Mouse (Mus musculus): Measurements from ENCODE around the gene Snx29. TPM values are rescaled to one million over a fixed set of nuclear protein-coding genes. Genes with fewer than 3 reads are reported as not detected.

The Snx29 gene
- total and polyA plus RNA-seq, 2 experiments, result 2.0 to 10.3 TPM

DNA sequence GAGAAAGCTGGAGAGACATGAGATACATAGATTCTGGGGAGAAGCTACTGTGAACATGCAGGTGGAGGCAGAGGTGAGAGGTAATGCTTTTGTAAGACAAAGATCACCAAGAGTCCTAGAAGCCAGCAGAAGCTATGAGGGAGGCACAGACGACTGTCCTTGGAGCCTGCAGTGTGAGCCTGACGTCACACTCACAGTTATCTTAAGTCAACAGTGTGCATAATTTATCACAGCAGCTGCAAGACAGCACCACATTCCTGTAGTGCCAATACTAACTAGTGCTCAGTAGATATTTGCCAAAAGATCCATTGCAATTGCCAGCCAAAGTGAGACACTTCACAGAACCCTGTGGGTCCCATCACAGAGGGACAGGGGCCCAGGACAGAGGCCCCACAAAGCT is 459.4 kb downstream of the Snx29 start:
- DNase-seq (ENCODE audit: extremely low read depth, low read depth, low spot score), result no peak
- TF ChIP-seq POLR2A (IDR thresholded peaks at IDR 0.05; ENCODE audit: extremely low read depth, insufficient read depth, low read length) (no peak), CTCF (IDR thresholded peaks at IDR 0.05; ENCODE audit: low read depth, low read length) (no peak)
- Histone ChIP-seq H3K9ac (ENCODE audit: low read depth, low read length) (no peak overlapping the region), H3K4me3 (ENCODE audit: insufficient read depth, low read depth, low read length) (no peak overlapping the region), H3K79me2 (ENCODE audit: control insufficient read depth, insufficient read depth, low read length) (no peaks in the 10 kb centered on the region), H3K36me3 (ENCODE audit: control insufficient read depth, insufficient read depth, low read length) (no peaks in the 10 kb centered on the region), H3K27ac (replicated peaks; ENCODE audit: insufficient read depth, low read depth, low read length) (no peak overlapping the region), H3K27me3 (ENCODE audit: control insufficient read depth, insufficient read depth, low read length) (no peaks in the 10 kb centered on the region), H3K4me1 (ENCODE audit: control insufficient read depth, insufficient read depth, low read length) (no peaks in the 10 kb centered on the region)
- WGBS, result 21% methylated on average over 2 of the region's 2 CpGs

DNA sequence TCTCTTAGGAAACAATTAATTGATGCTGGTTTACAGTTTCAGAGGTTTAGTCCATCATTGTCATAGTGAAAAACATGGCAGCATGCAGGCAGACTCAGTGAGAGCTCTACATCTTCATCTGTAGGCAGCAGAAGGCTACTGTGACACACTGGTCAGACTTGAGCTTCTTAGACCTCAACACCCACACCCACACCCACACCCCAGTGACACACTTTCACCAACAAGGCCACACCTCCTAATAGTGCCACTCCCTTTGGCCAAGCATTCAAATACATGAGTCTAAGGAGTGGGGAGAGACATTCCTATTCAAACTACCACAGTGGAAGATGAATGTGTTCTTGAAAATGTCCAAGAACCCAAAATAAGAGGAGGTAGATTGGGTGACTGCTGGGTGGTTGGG is 460.6 kb downstream of the Snx29 start:
- Histone ChIP-seq H3K27me3 (ENCODE audit: control insufficient read depth, insufficient read depth, low read length) (no peaks in the 10 kb centered on the region), H3K4me1 (ENCODE audit: control insufficient read depth, insufficient read depth, low read length) (no peaks in the 10 kb centered on the region), H3K79me2 (ENCODE audit: control insufficient read depth, insufficient read depth, low read length) (no peaks in the 10 kb centered on the region), H3K9ac (ENCODE audit: low read depth, low read length) (no peak overlapping the region), H3K36me3 (ENCODE audit: control insufficient read depth, insufficient read depth, low read length) (no peaks in the 10 kb centered on the region), H3K27ac (replicated peaks; ENCODE audit: insufficient read depth, low read depth, low read length) (no peak overlapping the region), H3K4me3 (ENCODE audit: insufficient read depth, low read depth, low read length) (no peak overlapping the region)
- no peak for TF ChIP-seq POLR2A (IDR thresholded peaks at IDR 0.05; ENCODE audit: extremely low read depth, insufficient read depth, low read length)
- no peak for TF ChIP-seq CTCF (IDR thresholded peaks at IDR 0.05; ENCODE audit: low read depth, low read length)
- DNase-seq (ENCODE audit: extremely low read depth, low read depth, low spot score), result no peak

- no peak for DNase-seq (ENCODE audit: extremely low read depth, low read depth, low spot score)
- H3K27me3 ChIP-seq (ENCODE audit: control insufficient read depth, insufficient read depth, low read length), result no peaks in the 10 kb centered on the region
- H3K4me3 ChIP-seq (ENCODE audit: insufficient read depth, low read depth, low read length), result no peak overlapping the region
- no peaks in the 10 kb centered on the region for H3K79me2 ChIP-seq (ENCODE audit: control insufficient read depth, insufficient read depth, low read length)
- no peak overlapping the region for H3K9ac ChIP-seq (ENCODE audit: low read depth, low read length)
- no peak for TF ChIP-seq POLR2A (IDR thresholded peaks at IDR 0.05; ENCODE audit: extremely low read depth, insufficient read depth, low read length)
- TF ChIP-seq CTCF (IDR thresholded peaks at IDR 0.05; ENCODE audit: low read depth, low read length), result no peak
- 38% methylated on average over 4 of the region's 4 CpGs for WGBS
- H3K4me1 ChIP-seq (ENCODE audit: control insufficient read depth, insufficient read depth, low read length), result no peaks in the 10 kb centered on the region
- H3K27ac ChIP-seq (replicated peaks; ENCODE audit: insufficient read depth, low read depth, low read length), result no peak overlapping the region
- H3K36me3 ChIP-seq (ENCODE audit: control insufficient read depth, insufficient read depth, low read length), result no peaks in the 10 kb centered on the region
Measured at GRCm38 (mm10) chr16:11784354-11784753, 461.6 kb downstream of the Snx29 start.

- WGBS, result 73% methylated on average over 4 of the region's 4 CpGs
Measured at GRCm38 (mm10) chr16:11785806-11786205, 463.1 kb downstream of the Snx29 start.

GRCm38 (mm10) chr16:11790476-11790875 is 467.8 kb downstream of the Snx29 start:
- no peak for DNase-seq (ENCODE audit: extremely low read depth, low read depth, low spot score)
- Histone ChIP-seq H3K27ac (replicated peaks; ENCODE audit: insufficient read depth, low read depth, low read length) (no peak overlapping the region), H3K4me3 (ENCODE audit: insufficient read depth, low read depth, low read length) (no peak overlapping the region), H3K27me3 (ENCODE audit: control insufficient read depth, insufficient read depth, low read length) (no peaks in the 10 kb centered on the region), H3K4me1 (ENCODE audit: control insufficient read depth, insufficient read depth, low read length) (no peaks in the 10 kb centered on the region), H3K36me3 (ENCODE audit: control insufficient read depth, insufficient read depth, low read length) (no peaks in the 10 kb centered on the region), H3K9ac (ENCODE audit: low read depth, low read length) (no peak overlapping the region), H3K79me2 (ENCODE audit: control insufficient read depth, insufficient read depth, low read length) (no peaks in the 10 kb centered on the region)
- no peak for TF ChIP-seq CTCF (IDR thresholded peaks at IDR 0.05; ENCODE audit: low read depth, low read length)
- no peak for TF ChIP-seq POLR2A (IDR thresholded peaks at IDR 0.05; ENCODE audit: extremely low read depth, insufficient read depth, low read length)
- WGBS, result 90% methylated on average over 3 of the region's 3 CpGs

More at GRCm38 (mm10) chr16:11785806-11786205, 463.1 kb downstream of the Snx29 start:
- no peak overlapping the region for H3K9ac ChIP-seq (ENCODE audit: low read depth, low read length)
- H3K36me3 ChIP-seq (ENCODE audit: control insufficient read depth, insufficient read depth, low read length), result no peaks in the 10 kb centered on the region
- no peak overlapping the region for H3K27ac ChIP-seq (replicated peaks; ENCODE audit: insufficient read depth, low read depth, low read length)
- no peaks in the 10 kb centered on the region for H3K79me2 ChIP-seq (ENCODE audit: control insufficient read depth, insufficient read depth, low read length)
- no peak for DNase-seq (ENCODE audit: extremely low read depth, low read depth, low spot score)
- no peak for TF ChIP-seq POLR2A (IDR thresholded peaks at IDR 0.05; ENCODE audit: extremely low read depth, insufficient read depth, low read length)
- TF ChIP-seq CTCF (IDR thresholded peaks at IDR 0.05; ENCODE audit: low read depth, low read length), result no peak
- no peak overlapping the region for H3K4me3 ChIP-seq (ENCODE audit: insufficient read depth, low read depth, low read length)
- H3K27me3 ChIP-seq (ENCODE audit: control insufficient read depth, insufficient read depth, low read length), result no peaks in the 10 kb centered on the region
- H3K4me1 ChIP-seq (ENCODE audit: control insufficient read depth, insufficient read depth, low read length), result no peaks in the 10 kb centered on the region

- H3K79me2 ChIP-seq (ENCODE audit: control insufficient read depth, insufficient read depth, low read length), result no peaks in the 10 kb centered on the region
- WGBS, result 57% methylated on average over 2 of the region's 2 CpGs
Measured at GRCm38 (mm10) chr16:11793391-11793790, 470.7 kb downstream of the Snx29 start.

More at GRCm38 (mm10) chr16:11793391-11793790, 470.7 kb downstream of the Snx29 start:
- H3K27me3 ChIP-seq (ENCODE audit: control insufficient read depth, insufficient read depth, low read length), result no peaks in the 10 kb centered on the region
- no peaks in the 10 kb centered on the region for H3K36me3 ChIP-seq (ENCODE audit: control insufficient read depth, insufficient read depth, low read length)
- TF ChIP-seq POLR2A (IDR thresholded peaks at IDR 0.05; ENCODE audit: extremely low read depth, insufficient read depth, low read length) (no peak), CTCF (IDR thresholded peaks at IDR 0.05; ENCODE audit: low read depth, low read length) (no peak)
- H3K27ac ChIP-seq (replicated peaks; ENCODE audit: insufficient read depth, low read depth, low read length), result no peak overlapping the region
- H3K4me3 ChIP-seq (ENCODE audit: insufficient read depth, low read depth, low read length), result no peak overlapping the region
- H3K4me1 ChIP-seq (ENCODE audit: control insufficient read depth, insufficient read depth, low read length), result no peaks in the 10 kb centered on the region
- DNase-seq (ENCODE audit: extremely low read depth, low read depth, low spot score), result no peak
- no peak overlapping the region for H3K9ac ChIP-seq (ENCODE audit: low read depth, low read length)
